Mouse (Mus musculus): ENCODE measurements around the gene Magi2. TPM values are rescaled to one million over a fixed set of nuclear protein-coding genes. Genes with fewer than 3 reads are reported as not detected.

Gene Magi2
- polyA plus RNA-seq, 1 experiment from 2014 or later: 4.6 TPM

GRCm38 (mm10) chr5:19247266-19247665 lies 20.4 kb downstream of the Magi2 start:
- WGBS: 85% methylated on average over 3 of the region's 3 CpGs
- no peaks in the 10 kb centered on the region for H3K9me3 ChIP-seq (ENCODE audit: control insufficient read depth, low read length)
- no peak overlapping the region for H3K9ac ChIP-seq (ENCODE audit: low read length)
- no peaks in the 10 kb centered on the region for H3K27me3 ChIP-seq (ENCODE audit: control insufficient read depth, insufficient read depth, low read length)
- H3K4me1 ChIP-seq (ENCODE audit: control insufficient read depth, insufficient read depth, low read length): no peaks in the 10 kb centered on the region
- no peaks in the 10 kb centered on the region for H3K36me3 ChIP-seq (ENCODE audit: control insufficient read depth, insufficient read depth, low read length)
- DNase-seq (ENCODE audit: low spot score, missing footprints): no peak
- ATAC-seq (ENCODE audit: low FRiP score): no peak
- H3K4me2 ChIP-seq: no peak overlapping the region
- H3K27ac ChIP-seq (ENCODE audit: low read depth, low read length): no peak overlapping the region
- H3K4me3 ChIP-seq (ENCODE audit: low read depth, low read length): no peak overlapping the region

GRCm38 (mm10) chr5:19262816-19263215 lies 36.0 kb downstream of the Magi2 start:
- H3K4me3 ChIP-seq (ENCODE audit: low read depth, low read length): no peak overlapping the region
- no peaks in the 10 kb centered on the region for H3K4me1 ChIP-seq (ENCODE audit: control insufficient read depth, insufficient read depth, low read length)
- no peak overlapping the region for H3K9ac ChIP-seq (ENCODE audit: low read length)
- no peak overlapping the region for H3K4me2 ChIP-seq
- no peak overlapping the region for H3K27ac ChIP-seq (ENCODE audit: low read depth, low read length)
- WGBS: 57% methylated on average over 5 of the region's 5 CpGs
- H3K27me3 ChIP-seq (ENCODE audit: control insufficient read depth, insufficient read depth, low read length): no peaks in the 10 kb centered on the region
- ATAC-seq (ENCODE audit: low FRiP score): no peak
- DNase-seq (ENCODE audit: low spot score, missing footprints): no peak
- H3K36me3 ChIP-seq (ENCODE audit: control insufficient read depth, insufficient read depth, low read length): no peaks in the 10 kb centered on the region
- H3K9me3 ChIP-seq (ENCODE audit: control insufficient read depth, low read length): no peaks in the 10 kb centered on the region

- Histone ChIP-seq H3K36me3 (ENCODE audit: control insufficient read depth, insufficient read depth, low read length) (no peaks in the 10 kb centered on the region), H3K4me3 (ENCODE audit: low read depth, low read length) (no peak overlapping the region), H3K9ac (ENCODE audit: low read length) (no peak overlapping the region), H3K4me1 (ENCODE audit: control insufficient read depth, insufficient read depth, low read length) (no peaks in the 10 kb centered on the region), H3K27ac (ENCODE audit: low read depth, low read length) (no peak overlapping the region), H3K9me3 (ENCODE audit: control insufficient read depth, low read length) (no peaks in the 10 kb centered on the region), H3K27me3 (ENCODE audit: control insufficient read depth, insufficient read depth, low read length) (no peaks in the 10 kb centered on the region), H3K4me2 (no peak overlapping the region)
- 74% methylated on average over 2 of the region's 2 CpGs for WGBS
- no peak for DNase-seq (ENCODE audit: low spot score, missing footprints)
- ATAC-seq (ENCODE audit: low FRiP score): no peak
Observed at GRCm38 (mm10) chr5:19264627-19265026, 37.8 kb downstream of the Magi2 start.

GRCm38 (mm10) chr5:19292581-19292980 lies 65.7 kb downstream of the Magi2 start:
- Histone ChIP-seq H3K27ac (ENCODE audit: low read depth, low read length) (no peak overlapping the region), H3K4me3 (ENCODE audit: low read depth, low read length) (no peak overlapping the region), H3K9ac (ENCODE audit: low read length) (no peak overlapping the region), H3K9me3 (ENCODE audit: control insufficient read depth, low read length) (no peaks in the 10 kb centered on the region), H3K36me3 (ENCODE audit: control insufficient read depth, insufficient read depth, low read length) (no peaks in the 10 kb centered on the region), H3K4me2 (no peak overlapping the region), H3K4me1 (ENCODE audit: control insufficient read depth, insufficient read depth, low read length) (no peaks in the 10 kb centered on the region), H3K27me3 (ENCODE audit: control insufficient read depth, insufficient read depth, low read length) (no peaks in the 10 kb centered on the region)
- DNase-seq (ENCODE audit: low spot score, missing footprints): no peak
- no peak for ATAC-seq (ENCODE audit: low FRiP score)
- WGBS: 91% methylated on average over 3 of the region's 3 CpGs

- no peak overlapping the region for H3K27ac ChIP-seq (ENCODE audit: low read depth, low read length)
- no peaks in the 10 kb centered on the region for H3K4me1 ChIP-seq (ENCODE audit: control insufficient read depth, insufficient read depth, low read length)
- WGBS: 88% methylated on average over 6 of the region's 6 CpGs
- H3K27me3 ChIP-seq (ENCODE audit: control insufficient read depth, insufficient read depth, low read length): no peaks in the 10 kb centered on the region
- H3K4me3 ChIP-seq (ENCODE audit: low read depth, low read length): no peak overlapping the region
- no peaks in the 10 kb centered on the region for H3K9me3 ChIP-seq (ENCODE audit: control insufficient read depth, low read length)
- H3K36me3 ChIP-seq (ENCODE audit: control insufficient read depth, insufficient read depth, low read length): no peaks in the 10 kb centered on the region
- no peak overlapping the region for H3K4me2 ChIP-seq
- ATAC-seq (ENCODE audit: low FRiP score) (no peak), DNase-seq (ENCODE audit: low spot score, missing footprints) (no peak)
- H3K9ac ChIP-seq (ENCODE audit: low read length): no peak overlapping the region
Observed at GRCm38 (mm10) chr5:19306656-19307055, 79.8 kb downstream of the Magi2 start.

- no peak overlapping the region for H3K27ac ChIP-seq (ENCODE audit: low read depth, low read length)
- no peak overlapping the region for H3K4me3 ChIP-seq (ENCODE audit: low read depth, low read length)
- H3K36me3 ChIP-seq (ENCODE audit: control insufficient read depth, insufficient read depth, low read length): no peaks in the 10 kb centered on the region
- WGBS: 78% methylated on average over 1 of the region's 1 CpGs
- DNase-seq (ENCODE audit: low spot score, missing footprints): no peak
- H3K9ac ChIP-seq (ENCODE audit: low read length): no peak overlapping the region
- H3K4me1 ChIP-seq (ENCODE audit: control insufficient read depth, insufficient read depth, low read length): no peaks in the 10 kb centered on the region
- H3K4me2 ChIP-seq: no peak overlapping the region
- no peaks in the 10 kb centered on the region for H3K27me3 ChIP-seq (ENCODE audit: control insufficient read depth, insufficient read depth, low read length)
- no peaks in the 10 kb centered on the region for H3K9me3 ChIP-seq (ENCODE audit: control insufficient read depth, low read length)
- no peak for ATAC-seq (ENCODE audit: low FRiP score)
Observed at GRCm38 (mm10) chr5:19309870-19310269, 83.0 kb downstream of the Magi2 start.

- H3K4me1 ChIP-seq (ENCODE audit: control insufficient read depth, insufficient read depth, low read length): no peaks in the 10 kb centered on the region
- WGBS: 71% methylated on average over 6 of the region's 6 CpGs
- H3K36me3 ChIP-seq (ENCODE audit: control insufficient read depth, insufficient read depth, low read length): no peaks in the 10 kb centered on the region
- no peak overlapping the region for H3K4me3 ChIP-seq (ENCODE audit: low read depth, low read length)
- H3K9ac ChIP-seq (ENCODE audit: low read length): no peak overlapping the region
- H3K4me2 ChIP-seq: no peak overlapping the region
- no peaks in the 10 kb centered on the region for H3K27me3 ChIP-seq (ENCODE audit: control insufficient read depth, insufficient read depth, low read length)
- no peaks in the 10 kb centered on the region for H3K9me3 ChIP-seq (ENCODE audit: control insufficient read depth, low read length)
- DNase-seq (ENCODE audit: low spot score, missing footprints): no peak
- no peak overlapping the region for H3K27ac ChIP-seq (ENCODE audit: low read depth, low read length)
- no peak for ATAC-seq (ENCODE audit: low FRiP score)
Observed at GRCm38 (mm10) chr5:19322532-19322931, 95.7 kb downstream of the Magi2 start.

GRCm38 (mm10) chr5:19337561-19337960 lies 110.7 kb downstream of the Magi2 start:
- no peak overlapping the region for H3K27ac ChIP-seq (ENCODE audit: low read depth, low read length)
- no peaks in the 10 kb centered on the region for H3K27me3 ChIP-seq (ENCODE audit: control insufficient read depth, insufficient read depth, low read length)
- no peaks in the 10 kb centered on the region for H3K4me1 ChIP-seq (ENCODE audit: control insufficient read depth, insufficient read depth, low read length)
- H3K4me3 ChIP-seq (ENCODE audit: low read depth, low read length): no peak overlapping the region
- DNase-seq (ENCODE audit: low spot score, missing footprints) (no peak), ATAC-seq (ENCODE audit: low FRiP score) (no peak)
- no peak overlapping the region for H3K9ac ChIP-seq (ENCODE audit: low read length)
- WGBS: 81% methylated on average over 2 of the region's 2 CpGs
- H3K36me3 ChIP-seq (ENCODE audit: control insufficient read depth, insufficient read depth, low read length): no peaks in the 10 kb centered on the region
- H3K9me3 ChIP-seq (ENCODE audit: control insufficient read depth, low read length): no peaks in the 10 kb centered on the region
- no peak overlapping the region for H3K4me2 ChIP-seq

GRCm38 (mm10) chr5:19368175-19368574 lies 141.3 kb downstream of the Magi2 start:
- 96% methylated on average over 1 of the region's 1 CpGs for WGBS
- DNase-seq (ENCODE audit: low spot score, missing footprints) (no peak), ATAC-seq (ENCODE audit: low FRiP score) (no peak)
- Histone ChIP-seq H3K4me3 (ENCODE audit: low read depth, low read length) (no peak overlapping the region), H3K9me3 (ENCODE audit: control insufficient read depth, low read length) (no peaks in the 10 kb centered on the region), H3K9ac (ENCODE audit: low read length) (no peak overlapping the region), H3K27me3 (ENCODE audit: control insufficient read depth, insufficient read depth, low read length) (no peaks in the 10 kb centered on the region), H3K36me3 (ENCODE audit: control insufficient read depth, insufficient read depth, low read length) (no peaks in the 10 kb centered on the region), H3K27ac (ENCODE audit: low read depth, low read length) (no peak overlapping the region), H3K4me1 (ENCODE audit: control insufficient read depth, insufficient read depth, low read length) (no peaks in the 10 kb centered on the region), H3K4me2 (no peak overlapping the region)

GRCm38 (mm10) chr5:19395876-19396275 lies 169.0 kb downstream of the Magi2 start:
- Histone ChIP-seq H3K27ac (ENCODE audit: low read depth, low read length) (no peak overlapping the region), H3K27me3 (ENCODE audit: control insufficient read depth, insufficient read depth, low read length) (no peaks in the 10 kb centered on the region), H3K9ac (ENCODE audit: low read length) (no peak overlapping the region), H3K4me2 (no peak overlapping the region), H3K36me3 (ENCODE audit: control insufficient read depth, insufficient read depth, low read length) (no peaks in the 10 kb centered on the region), H3K4me3 (ENCODE audit: low read depth, low read length) (no peak overlapping the region), H3K9me3 (ENCODE audit: control insufficient read depth, low read length) (no peaks in the 10 kb centered on the region), H3K4me1 (ENCODE audit: control insufficient read depth, insufficient read depth, low read length) (no peaks in the 10 kb centered on the region)
- DNase-seq (ENCODE audit: low spot score, missing footprints): no peak
- no peak for ATAC-seq (ENCODE audit: low FRiP score)
- 82% methylated on average over 3 of the region's 3 CpGs for WGBS
